Mouse (Mus musculus) kidney, postnatal 10 days (tissue): ENCODE measurements around the gene C1ql1.
A peak's percentile ranks its signal among the peaks of the same experiment; 100 is the strongest.

ENCODE experiments used
- DNase-seq: peaks from one replicate; pipeline ENCODE4 v3.0.0; 2021; ENCODE audit warnings: mixed read lengths

Gene C1ql1

DNA sequence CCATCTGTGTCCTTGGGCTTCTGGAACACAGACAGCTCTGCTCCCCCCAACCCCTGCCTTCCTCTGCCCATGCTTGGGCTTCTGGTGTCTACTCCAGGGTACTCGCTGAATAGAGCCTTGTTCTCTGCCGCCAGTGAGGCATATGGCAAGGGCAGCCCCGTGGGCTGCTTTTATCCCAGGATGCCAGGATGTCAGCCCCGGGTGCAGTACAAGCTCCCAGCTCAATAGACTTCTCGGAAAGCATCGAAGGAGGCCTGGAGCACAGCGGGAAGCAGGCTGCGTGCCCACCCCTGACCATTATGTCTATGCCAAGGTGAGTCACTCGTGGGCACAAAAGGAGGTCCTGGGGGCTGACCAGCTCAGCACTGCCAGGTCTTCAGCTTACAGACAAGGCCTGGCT lies 48.1 kb downstream of the C1ql1 start:
- DNase-seq = no peak

DNA sequence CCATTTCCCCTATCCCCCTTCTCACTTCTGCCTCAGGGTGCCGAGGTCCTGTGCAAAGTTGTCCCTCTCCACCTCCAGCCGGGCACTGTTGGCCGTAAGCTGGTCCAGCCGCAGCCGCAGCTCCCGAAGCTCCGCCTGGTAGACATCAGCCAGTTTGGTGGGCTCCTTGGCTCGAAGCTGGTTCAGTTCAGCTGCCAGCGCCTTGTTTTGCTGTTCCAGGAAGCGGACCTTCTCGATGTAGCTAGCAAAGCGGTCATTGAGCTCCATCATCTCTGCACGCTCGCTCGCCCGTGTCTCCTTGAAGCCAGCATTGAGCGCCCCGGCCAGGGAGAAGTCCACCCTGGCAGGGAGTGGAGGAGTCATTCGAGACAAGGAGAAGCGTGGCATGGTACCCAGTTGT lies 49.8 kb downstream of the C1ql1 start:
- no peak for DNase-seq

DNA sequence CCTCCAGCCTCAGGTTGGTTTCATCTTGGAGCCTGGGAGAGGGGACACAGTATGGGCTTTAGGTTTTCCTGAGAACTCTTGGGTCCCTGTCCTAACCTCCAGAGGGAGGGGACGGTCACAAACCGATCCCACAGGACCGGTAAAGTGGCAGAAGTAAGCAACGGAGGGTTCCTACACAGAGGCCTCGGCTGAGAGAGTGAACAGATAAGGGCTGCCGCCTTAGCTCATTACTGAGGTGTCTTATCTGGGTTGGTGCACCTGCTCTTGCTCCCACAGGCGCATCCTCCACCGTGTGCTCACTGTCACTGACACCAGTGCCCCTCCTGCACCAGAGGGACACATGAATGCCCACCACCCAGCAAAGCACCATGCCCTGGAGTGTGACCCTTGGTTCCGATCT lies 50.7 kb downstream of the C1ql1 start:
- DNase-seq = no peak

DNA sequence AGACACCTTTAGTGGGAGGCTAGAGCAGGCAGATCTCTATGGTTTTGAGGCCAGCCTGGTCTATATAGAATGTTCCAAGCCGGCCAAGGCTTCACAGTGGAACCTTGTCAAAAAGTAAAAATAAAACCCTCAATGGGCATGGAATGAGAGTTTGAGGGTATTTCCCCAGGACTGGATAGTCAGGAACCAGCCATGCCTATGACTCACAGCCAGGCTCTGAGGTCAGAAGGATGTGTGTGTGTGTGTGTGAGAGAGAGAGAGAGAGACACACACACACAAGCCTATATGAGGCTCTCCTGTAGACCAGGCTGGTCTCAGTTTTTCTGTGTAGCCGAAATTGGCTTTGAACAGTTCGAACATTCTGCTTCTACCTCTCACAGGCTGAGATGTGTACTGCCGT lies 51.8 kb downstream of the C1ql1 start:
- no peak for DNase-seq

DNA sequence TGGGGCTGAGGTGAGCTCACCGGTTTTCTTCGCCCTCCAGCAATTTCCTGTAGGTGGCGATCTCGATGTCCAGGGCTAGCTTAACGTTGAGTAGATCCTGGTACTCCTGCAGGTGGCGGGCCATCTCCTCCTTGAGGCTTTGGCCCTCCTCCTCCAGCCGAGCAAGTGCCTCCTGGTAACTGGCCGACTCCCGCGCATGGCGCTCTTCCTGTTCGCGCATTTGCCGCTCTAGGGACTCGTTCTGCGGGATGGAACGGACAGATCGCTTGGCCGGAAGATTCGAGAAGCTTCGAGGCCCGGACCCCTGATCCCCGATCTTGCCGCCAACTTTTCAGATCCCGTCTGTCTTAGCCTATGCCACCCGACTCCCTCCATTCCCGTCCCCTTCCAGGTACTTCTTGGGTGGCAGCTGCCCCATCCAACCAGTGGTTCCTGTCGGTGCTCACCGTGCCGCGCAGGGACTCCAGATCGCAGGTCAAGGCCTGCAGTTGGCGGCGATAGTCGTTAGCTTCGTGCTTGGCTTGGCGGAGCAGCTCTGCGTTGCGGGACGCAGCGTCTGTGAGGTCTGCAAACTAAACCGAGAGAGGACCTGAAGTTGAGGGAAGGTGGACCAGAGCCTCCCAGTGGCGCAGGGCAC lies 53.4 kb downstream of the C1ql1 start:
- DNase-seq = peak; percentile 84

DNA sequence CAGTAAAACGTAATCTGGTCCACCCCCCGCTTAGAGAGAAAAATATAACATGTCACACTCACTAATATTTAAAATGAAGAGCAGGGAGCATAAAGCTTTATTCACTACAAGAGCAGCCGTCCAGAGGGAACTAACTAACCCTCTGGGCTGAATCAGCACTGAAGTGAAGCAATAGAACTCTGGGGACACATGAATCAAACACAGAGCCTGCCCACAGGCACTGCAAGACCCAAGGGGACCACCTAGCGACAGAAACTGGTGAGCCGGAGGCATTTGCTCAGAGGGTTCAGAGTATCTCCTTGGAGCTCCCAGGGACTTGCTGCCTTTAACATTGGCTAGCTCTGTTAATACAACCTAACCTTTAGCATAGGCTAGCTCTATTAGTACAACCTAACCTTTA lies 56.4 kb downstream of the C1ql1 start:
- DNase-seq = no peak
